Comparison of ENCODE assay signal across 13 mouse cellular contexts in genomic region chr7:125954356-125954878, GRCm38 (mm10).
DNase-seq lines count a peak whose midpoint lies in the region; ATAC-seq and TF ChIP-seq lines count a peak whose summit lies in the region.
"Had no signal": no experiment of that assay in that cellular context is flagged by ENCODE, and none has a peak within 500 bp of the region (broad histone marks: within the 10 kb centered on the region; RNA-seq: fewer than 3 reads in every experiment).

No protein-coding gene starts in this region.

- no peaks in the 10 kb centered on the region for H3K36me3 ChIP-seq in kidney, embryonic 14.5 days (ENCODE audit: control insufficient read depth, insufficient read depth, low read length)
- no peaks in the 10 kb centered on the region for H3K36me3 ChIP-seq in ES-Bruce4 (ENCODE audit: control insufficient read depth, insufficient read depth, low read length, poor library complexity, severe bottlenecking)
- H3K36me3 ChIP-seq in hindbrain, embryonic 15.5 days: no peaks in the 10 kb centered on the region

- 0 out of 2 replicates have a peak, but pooled peaks cover 3% of the 10 kb centered on the region for H3K27me3 ChIP-seq in kidney, embryonic 14.5 days (ENCODE audit: control insufficient read depth, insufficient read depth, low read length)
- no peaks in the 10 kb centered on the region for H3K27me3 ChIP-seq in ES-Bruce4 (ENCODE audit: control insufficient read depth, insufficient read depth, low read length, poor library complexity, severe bottlenecking)
- no peaks in the 10 kb centered on the region for H3K27me3 ChIP-seq in hindbrain, embryonic 15.5 days

- 0 out of 2 replicates have a peak, but pooled peaks cover 3% of the 10 kb centered on the region for H3K4me1 ChIP-seq in kidney, embryonic 14.5 days (ENCODE audit: control insufficient read depth, insufficient read depth, low read length)
- no peaks in the 10 kb centered on the region for H3K4me1 ChIP-seq in ES-Bruce4 (ENCODE audit: control insufficient read depth, insufficient read depth, low read length)
- H3K4me1 ChIP-seq in hindbrain, embryonic 15.5 days (replicated peaks): peaks cover 26% of the 10 kb centered on the region

- TF ChIP-seq EP300 in ES-Bruce4 (IDR thresholded peaks at IDR 0.05; ENCODE audit: insufficient read depth, low read depth, low read length): 0 out of 2 replicates have a peak, but pooled peaks have one; percentile 61

- peak; percentile 12 for DNase-seq in kidney, adult 18-20 months
- DNase-seq in Muller cell, postnatal 12 days (ENCODE audit: inconsistent ontology term): peak; percentile 41
- DNase-seq in frontal cortex, postnatal 25 days (ENCODE audit: low spot score in 2 of 2): no peak
- DNase-seq in embryo, embryonic 10 days (ENCODE audit: low spot score): no peak
- DNase-seq: adrenal gland, postnatal 36 days; gastrocnemius, postnatal 25 days; layer of hippocampus, adult 9-11 months; lung, adult 2 months; lung, postnatal 4 days had no signal

- WGBS in kidney, embryonic 14.5 days: 81% methylated on average over 3 of the region's 3 CpGs
- 37% methylated on average over 3 of the region's 3 CpGs for WGBS in hindbrain, embryonic 15.5 days

- no peak for TF ChIP-seq POLR2A in ES-Bruce4 (IDR thresholded peaks at IDR 0.05; ENCODE audit: insufficient read depth, low read length)

- H3K4me2 ChIP-seq in kidney, embryonic 14.5 days (replicated peaks; ENCODE audit: low read depth, low read length): no peak overlapping the region
- H3K4me2 ChIP-seq in hindbrain, embryonic 15.5 days: no peak overlapping the region

- ATAC-seq in kidney, embryonic 14.5 days (ENCODE audit: low FRiP score, low TSS enrichment): no peak
- no peak for ATAC-seq in hindbrain, embryonic 15.5 days (ENCODE audit: low FRiP score, low read depth)
- ATAC-seq: intestine, embryonic 16.5 days had no signal

- TF ChIP-seq CTCF in ES-Bruce4 (IDR thresholded peaks at IDR 0.05; ENCODE audit: low read depth, low read length): no peak

- no peaks in the 10 kb centered on the region for H3K9me3 ChIP-seq in kidney, embryonic 14.5 days (ENCODE audit: control insufficient read depth, low read length)
- H3K9me3 ChIP-seq in ES-Bruce4 (replicated peaks; ENCODE audit: control insufficient read depth, insufficient read depth, low read length, poor library complexity, severe bottlenecking): no peaks in the 10 kb centered on the region
- H3K9me3 ChIP-seq in hindbrain, embryonic 15.5 days: no peaks in the 10 kb centered on the region

- H3K9ac ChIP-seq in kidney, embryonic 14.5 days (ENCODE audit: low read depth, low read length): no peak overlapping the region
- no peak overlapping the region for H3K9ac ChIP-seq in ES-Bruce4 (ENCODE audit: low read depth, poor library complexity, severe bottlenecking)
- no peak overlapping the region for H3K9ac ChIP-seq in hindbrain, embryonic 15.5 days

- H3K4me3 ChIP-seq in kidney, embryonic 14.5 days (ENCODE audit: low read length): no peak overlapping the region
- H3K4me3 ChIP-seq in ES-Bruce4 (ENCODE audit: low read depth, low read length): no peak overlapping the region
- no peak overlapping the region for H3K4me3 ChIP-seq in hindbrain, embryonic 15.5 days

- no peak overlapping the region for H3K27ac ChIP-seq in kidney, embryonic 14.5 days (ENCODE audit: low read depth, low read length)
- no peak overlapping the region for H3K27ac ChIP-seq in ES-Bruce4 (ENCODE audit: insufficient read depth, low read length)
- peak overlapping the region; percentile 22; the same call in 1 of the 2 replicates for H3K27ac ChIP-seq in hindbrain, embryonic 15.5 days (replicated peaks)

Comparison
In these comparisons a context has a peak if more than half of its experiments do, and no peak if none do; other contexts are left out.
1. DNase-seq: peak in kidney, adult 18-20 months (single experiment) and Muller cell, postnatal 12 days (single experiment); none in frontal cortex, postnatal 25 days (0 of 2) and embryo, embryonic 10 days (single experiment).